Mouse (Mus musculus): ENCODE data around the gene Btbd6.

Btbd6 gene

GRCm38 (mm10) chr12:112976371-112977073 is at the start of gene Btbd6:
Gene Btbd6, plus strand, starts transcription at chr12:112976482.
- DNase-seq (ENCODE audit: low spot score), result no peak

DNA sequence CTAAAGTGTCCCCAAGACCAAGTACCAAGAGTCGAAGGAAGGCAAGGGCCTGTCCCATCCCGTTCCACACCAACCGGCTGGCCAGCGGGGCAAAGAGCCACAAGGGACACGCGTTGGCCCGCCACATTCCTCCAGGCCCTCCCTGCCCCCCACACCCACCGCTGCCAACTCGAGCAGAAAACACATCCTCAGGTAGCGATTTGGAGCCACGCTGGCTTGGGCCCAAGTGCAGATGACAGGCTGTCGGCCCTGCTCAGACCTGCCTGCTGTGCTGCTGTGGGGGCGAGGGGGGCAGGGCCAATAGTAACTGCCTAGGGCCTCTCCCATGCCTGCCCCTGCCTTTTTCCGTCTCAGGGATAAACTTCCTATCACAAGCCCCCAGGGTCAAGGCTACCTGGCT is 49.0 kb upstream of the Btbd6 start:
- DNase-seq (ENCODE audit: low spot score), result no peak

DNA sequence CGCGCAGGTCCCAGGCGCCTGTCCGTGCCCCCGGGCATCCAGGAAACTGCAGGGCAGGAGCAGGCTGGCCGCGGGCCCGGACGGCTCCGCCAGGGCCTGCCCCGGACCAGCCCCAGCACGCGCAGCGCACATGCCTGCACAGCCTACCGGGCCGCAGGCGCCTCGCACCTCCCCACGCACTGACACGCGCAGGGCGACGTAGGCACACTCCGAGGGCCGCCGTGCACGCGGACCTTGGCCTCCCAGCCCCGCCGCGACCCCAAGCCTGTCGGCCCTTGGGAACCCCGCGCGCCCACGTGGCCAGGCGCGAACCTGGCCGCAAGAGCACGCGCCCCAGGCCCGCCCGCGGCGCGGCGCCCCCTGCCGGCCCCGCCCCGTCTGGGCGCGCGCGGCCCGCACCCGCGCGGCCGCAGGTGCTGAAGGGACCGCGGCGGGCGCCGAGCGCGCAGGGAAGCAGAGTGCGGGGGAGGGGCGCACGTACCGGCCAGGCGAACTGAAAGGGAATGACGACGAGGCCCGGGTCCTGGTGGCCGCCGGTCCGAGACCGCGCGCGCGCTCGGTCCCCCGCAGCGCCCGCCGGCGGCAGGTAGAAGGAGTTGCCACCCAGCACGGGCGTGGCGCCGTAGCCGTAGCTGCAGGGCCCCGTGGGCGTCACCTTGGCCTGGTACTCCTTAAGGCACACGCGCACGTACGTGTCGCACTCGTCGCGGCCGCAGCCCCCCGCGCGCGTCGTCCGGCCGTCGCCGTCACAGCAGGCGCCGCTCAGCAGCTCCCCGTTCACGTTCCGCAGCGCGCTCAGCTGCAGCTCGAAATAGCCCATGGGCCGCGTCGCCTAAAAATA is 47.7 kb upstream of the Btbd6 start:
- DNase-seq (ENCODE audit: low spot score), result no peak

DNA sequence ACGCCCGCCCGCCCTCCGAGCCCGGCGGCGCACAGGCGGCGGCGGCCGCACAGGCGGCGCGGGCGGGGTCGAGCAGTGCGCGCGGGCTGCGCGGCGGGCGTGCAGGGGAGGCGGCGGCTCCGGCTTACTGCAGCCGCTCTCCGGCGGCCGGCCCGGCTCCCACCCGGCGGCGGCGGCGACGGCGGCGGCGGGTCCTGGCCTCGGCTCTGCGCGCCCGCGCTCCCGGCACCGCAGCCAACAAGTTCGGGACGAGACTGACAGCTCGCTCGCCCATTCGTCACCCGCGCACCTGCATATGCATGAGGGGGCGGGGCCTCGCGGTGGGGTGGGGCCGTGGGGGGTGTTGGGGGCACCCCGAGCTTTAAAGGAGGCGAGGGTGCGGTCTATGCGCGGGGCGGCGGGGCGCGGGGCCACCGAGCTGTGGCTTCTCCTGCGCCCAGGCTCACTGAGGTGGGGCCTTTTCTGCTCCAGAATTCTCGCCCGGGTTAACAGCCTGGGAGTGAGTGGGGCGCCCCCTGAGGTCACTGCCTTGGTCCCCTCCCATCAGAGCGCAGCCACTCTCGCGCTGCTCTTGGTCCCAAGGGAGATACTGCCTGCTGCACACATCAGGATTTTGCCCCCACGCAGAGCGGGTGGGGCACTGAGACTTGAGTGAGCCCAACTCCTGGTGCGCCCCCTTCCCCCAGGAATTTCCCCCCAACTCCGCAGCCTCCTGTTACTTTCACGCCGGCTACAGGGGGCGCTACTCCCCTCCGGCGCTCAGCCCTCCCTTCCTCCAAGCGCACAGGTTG is 46.5 kb upstream of the Btbd6 start, which contains the start of gene Jag2:
Gene Jag2 (minus strand): TSS at position 215 of the 791 bp plus-strand sequence.
- peak; percentile 33 for DNase-seq (ENCODE audit: low spot score)

DNA sequence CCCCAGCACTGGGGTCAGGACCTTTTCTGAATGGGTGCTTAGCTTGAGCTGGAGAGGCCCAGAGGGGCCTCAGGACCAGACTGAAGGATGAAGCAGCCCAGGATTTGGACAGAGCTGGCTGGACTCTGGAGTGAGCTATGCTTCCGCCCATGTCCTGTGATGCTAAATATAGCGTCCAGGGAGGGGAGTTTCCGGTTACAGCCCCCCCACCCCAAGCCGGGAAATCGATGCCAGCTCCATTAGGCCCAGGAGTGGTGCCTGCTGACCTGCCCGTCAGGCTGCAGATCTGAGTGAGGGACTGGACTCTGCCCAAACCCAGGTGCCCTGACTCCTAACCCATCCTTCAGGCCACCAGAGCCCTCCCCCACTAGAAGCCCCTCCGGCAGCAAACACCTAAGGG is 43.6 kb upstream of the Btbd6 start:
- no peak for DNase-seq (ENCODE audit: low spot score)

GRCm38 (mm10) chr12:112937906-112938305 is 38.4 kb upstream of the Btbd6 start:
- DNase-seq (ENCODE audit: low spot score), result no peak

DNA sequence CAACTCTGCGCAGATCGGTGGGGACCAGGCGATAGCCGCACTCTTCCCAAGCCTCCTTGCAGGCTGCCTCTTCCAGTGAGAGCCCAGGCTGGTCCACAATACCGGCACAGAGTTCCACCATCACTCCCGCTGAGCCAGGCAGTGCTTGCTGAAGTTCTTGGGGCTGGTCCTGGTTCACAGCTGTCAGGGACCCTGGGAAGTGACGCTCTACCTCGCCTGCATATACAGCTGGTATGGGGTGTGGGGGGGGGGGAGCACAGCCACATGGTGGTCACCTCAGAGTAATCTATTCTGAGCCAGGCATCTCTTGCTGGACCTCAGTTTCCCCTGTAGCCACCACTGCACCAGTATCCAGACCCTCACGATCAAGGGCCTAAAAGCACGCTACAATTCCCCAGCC is 37.9 kb upstream of the Btbd6 start:
- no peak for DNase-seq (ENCODE audit: low spot score)

DNA sequence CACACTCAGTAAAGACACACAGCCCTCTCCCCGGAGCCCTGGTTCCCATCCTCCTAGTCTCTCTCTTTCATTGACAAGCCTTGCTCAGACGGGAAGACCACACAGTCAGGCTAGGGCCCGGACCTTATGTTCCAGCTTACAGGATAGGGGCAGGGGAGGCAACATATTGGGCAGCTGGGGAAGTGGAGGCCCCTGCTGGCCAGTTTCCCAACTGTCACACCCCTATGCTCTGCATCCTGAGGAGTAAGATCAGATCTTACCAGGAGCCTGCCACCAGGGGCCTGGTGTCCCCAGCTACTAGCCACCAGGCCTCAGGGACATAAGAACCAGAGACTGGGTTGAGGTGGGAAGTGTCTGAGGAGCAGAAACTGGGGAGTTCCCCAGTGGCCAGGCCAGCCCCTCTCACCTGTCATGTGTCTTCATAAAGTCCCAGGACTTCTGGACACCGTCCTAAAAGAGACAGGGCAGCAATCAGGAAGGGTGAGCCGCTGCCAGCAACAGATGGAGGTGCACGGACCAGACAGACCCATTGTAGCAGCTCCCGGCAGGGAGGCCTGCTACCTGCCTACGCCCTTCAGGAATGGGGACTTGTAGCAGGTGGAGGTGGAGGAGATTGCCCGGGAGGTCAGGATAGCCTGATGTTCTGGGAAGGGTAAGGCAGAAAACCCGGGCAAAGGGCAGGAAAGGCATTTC is 37.3 kb upstream of the Btbd6 start:
- DNase-seq (ENCODE audit: low spot score), result no peak

DNA sequence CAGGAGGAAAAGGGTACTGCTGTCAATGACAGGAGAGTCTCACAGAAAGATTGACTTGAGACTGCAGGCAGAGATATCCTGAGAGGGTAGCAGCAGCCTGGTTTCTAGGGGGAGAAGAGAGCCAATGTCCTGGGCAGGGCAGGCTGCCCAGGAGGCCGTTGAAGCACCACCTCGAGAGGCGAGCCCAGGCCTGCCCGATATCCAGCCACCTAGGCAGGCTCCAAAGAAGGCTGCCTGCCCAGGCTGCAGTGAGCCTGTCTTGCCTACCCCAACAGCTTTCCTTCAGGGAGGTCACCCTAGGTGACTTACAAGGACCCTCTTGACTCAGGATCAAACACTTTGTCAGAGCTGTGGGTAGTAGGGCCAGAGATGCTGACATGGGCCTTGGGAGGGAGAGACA is 36.0 kb upstream of the Btbd6 start:
- no peak for DNase-seq (ENCODE audit: low spot score)

GRCm38 (mm10) chr12:112940710-112941109 is 35.6 kb upstream of the Btbd6 start:
- no peak for DNase-seq (ENCODE audit: low spot score)

- no peak for DNase-seq (ENCODE audit: low spot score)
Observed at GRCm38 (mm10) chr12:112941156-112941775, 35.0 kb upstream of the Btbd6 start.

- DNase-seq (ENCODE audit: low spot score), result no peak
Observed at GRCm38 (mm10) chr12:112941776-112942713, 34.2 kb upstream of the Btbd6 start, which contains the start of gene Nudt14. Gene Nudt14, minus strand, starts transcription at chr12:112942124.

GRCm38 (mm10) chr12:112943669-112944068 is 32.6 kb upstream of the Btbd6 start:
- DNase-seq (ENCODE audit: low spot score), result no peak

GRCm38 (mm10) chr12:112947307-112947706 is 29.0 kb upstream of the Btbd6 start:
- DNase-seq (ENCODE audit: low spot score), result no peak

DNA sequence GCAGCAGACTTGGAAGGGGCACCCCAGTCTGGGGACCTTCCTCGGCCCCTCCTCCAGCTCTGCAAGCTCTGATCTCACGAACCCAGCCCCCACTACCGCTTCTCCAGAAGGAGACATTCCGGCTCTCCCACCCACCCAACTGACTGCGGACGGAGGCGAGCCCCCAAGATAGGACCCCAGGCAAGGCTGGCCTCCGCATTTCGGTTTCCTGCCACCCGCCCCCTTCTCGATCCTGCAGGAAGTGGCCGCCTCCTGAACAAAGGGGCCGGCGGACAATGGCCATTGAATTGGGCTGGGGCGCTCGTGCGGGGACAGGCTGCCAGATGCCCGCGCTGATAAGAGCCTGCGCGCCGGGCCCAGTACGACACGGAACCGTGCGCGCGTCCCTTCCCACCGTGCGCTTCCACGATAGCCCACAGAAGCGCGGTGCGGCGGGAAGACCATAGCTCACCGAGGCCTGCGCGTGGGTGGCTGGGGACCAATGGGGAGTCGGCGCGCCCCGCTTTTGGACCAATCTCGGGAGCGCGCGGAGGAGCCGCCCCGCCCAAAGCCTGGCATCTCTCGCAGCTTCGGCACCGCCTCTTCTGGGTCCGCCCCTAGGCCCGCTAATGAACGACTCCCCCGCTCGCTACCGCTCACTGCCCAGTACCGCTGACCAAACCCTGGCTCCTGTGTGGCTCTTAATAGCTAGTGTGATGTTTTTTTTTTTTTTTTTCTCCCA is 26.1 kb upstream of the Btbd6 start:
- peak; percentile 68 for DNase-seq (ENCODE audit: low spot score)

- DNase-seq (ENCODE audit: low spot score), result no peak
Observed at GRCm38 (mm10) chr12:112950761-112951129, 25.5 kb upstream of the Btbd6 start.

DNA sequence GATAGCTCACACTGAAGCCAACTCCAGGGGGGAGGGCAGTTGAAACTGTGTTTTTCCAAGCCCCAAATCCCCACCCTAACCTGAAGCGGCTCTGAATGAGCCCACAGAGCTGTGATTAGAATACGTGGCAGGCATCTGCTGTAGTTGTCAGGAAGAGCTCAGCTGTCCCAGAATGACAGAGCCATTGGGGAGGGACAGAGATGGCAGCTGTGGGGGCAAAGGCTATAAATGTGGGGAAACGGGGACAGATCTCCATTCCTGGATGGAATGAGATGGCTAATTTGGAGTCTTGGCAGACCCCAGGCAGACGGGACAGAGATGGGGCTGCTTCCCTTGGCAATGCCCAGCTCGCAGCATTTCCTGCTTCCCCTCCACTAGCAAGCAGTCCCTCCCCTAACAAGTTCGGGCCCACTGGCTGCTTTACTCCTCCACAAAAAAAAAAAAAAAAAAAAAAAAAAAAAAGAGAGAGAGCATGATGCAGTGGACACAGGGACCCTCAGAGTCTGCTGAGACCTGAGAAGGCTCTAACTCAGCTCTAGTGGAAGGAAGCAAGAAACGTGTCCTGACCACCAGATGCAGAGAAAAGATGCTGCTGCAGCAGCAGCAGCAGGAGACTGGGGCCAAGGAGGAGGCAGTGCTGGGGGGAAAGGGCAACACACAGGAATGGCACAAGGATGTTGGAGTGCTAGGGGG is 25.0 kb upstream of the Btbd6 start:
- no peak for DNase-seq (ENCODE audit: low spot score)

- DNase-seq (ENCODE audit: low spot score), result no peak
Observed at GRCm38 (mm10) chr12:112952433-112952832, 23.8 kb upstream of the Btbd6 start.
